Mouse (Mus musculus) brain, embryonic 14.5 days (tissue): ENCODE results near the gene Spink4. TPM values are rescaled to one million over a fixed set of nuclear protein-coding genes. Genes with fewer than 3 reads are reported as not detected.

ENCODE experiments used
- DNase-seq: peaks from one replicate; pipeline ENCODE4 v3.0.0-alpha.2; 2011; ENCODE audit warnings: low read depth
- CTCF ChIP-seq: fragments of 200-500 bp; IDR thresholded peaks from 2 replicates; pipeline ENCODE4 v1.5.1; 2012; ENCODE audit warnings: inconsistent platforms, mild to moderate bottlenecking, moderate library complexity, borderline replicate concordance; ENCODE audit not compliant: insufficient read depth, insufficient read length; ENCODE audit errors: extremely low read depth
- POLR2A ChIP-seq: fragments of 200-500 bp; IDR thresholded peaks from 2 replicates; pipeline ENCODE4 v1.6.1; 2012; ENCODE audit warnings: mild to moderate bottlenecking, inconsistent platforms, borderline replicate concordance; ENCODE audit not compliant: poor library complexity, insufficient read depth, insufficient read length, severe bottlenecking; ENCODE audit errors: extremely low read depth
- polyA plus RNA-seq: library from polyadenylated mRNA; depleted of rRNA; stranded (reverse); fragments of >200 nt; gene quantifications from 2 replicates; pipeline ENCODE4 v1.2.3, GENCODE M21; 2012; rRNA removed

The Spink4 gene
- polyA plus RNA-seq, 1 experiment, result 0.68 TPM

GRCm38 (mm10) chr4:40976651-40977050 lies 56.8 kb downstream of the Spink4 start:
- TF ChIP-seq CTCF (no peak), POLR2A (no peak)
- no peak for DNase-seq

GRCm38 (mm10) chr4:40979430-40979829 lies 59.6 kb downstream of the Spink4 start:
- DNase-seq, result no peak
- TF ChIP-seq POLR2A (no peak), CTCF (no peak)

Other genes with a start within 250 kb of the Spink4 start
- 25.7 and 27.2 TPM in 2 replicates for gene Aptx, start 216.9 kb upstream of the Spink4 start, polyA plus RNA-seq
- 89.0 and 159 TPM in 2 replicates for gene Dnaja1, start 197.9 kb upstream of the Spink4 start, polyA plus RNA-seq
- gene Smu1, start 162.1 kb upstream of the Spink4 start, polyA plus RNA-seq, result 67.7 and 80.6 TPM in 2 replicates
- 6.9 and 9.2 TPM in 2 replicates for gene B4galt1, start 66.0 kb upstream of the Spink4 start, polyA plus RNA-seq
- 97.9 and 117 TPM in 2 replicates for gene Bag1, start 28.2 kb downstream of the Spink4 start, polyA plus RNA-seq
- gene Chmp5, start 28.4 kb downstream of the Spink4 start, polyA plus RNA-seq, result 94.0 and 97.4 TPM in 2 replicates
- gene Nfx1, start 50.9 kb downstream of the Spink4 start, polyA plus RNA-seq, result 107 and 111 TPM in 2 replicates
- not detected in 2 replicates for gene Aqp7, start 128.1 kb downstream of the Spink4 start, polyA plus RNA-seq
- 1.4 and 4.3 TPM in 2 replicates for gene Aqp3, start 178.1 kb downstream of the Spink4 start, polyA plus RNA-seq
- 51.5 and 57.4 TPM in 2 replicates for gene Nol6, start 204.4 kb downstream of the Spink4 start, polyA plus RNA-seq
- gene Ube2r2, start 215.7 kb downstream of the Spink4 start, polyA plus RNA-seq, result 139 and 175 TPM in 2 replicates